Mouse (Mus musculus) olfactory bulb, adult 2 months (tissue): ENCODE measurements around the gene Snrk.

ENCODE experiments used
- CTCF ChIP-seq: fragments of 200-500 bp; IDR thresholded peaks from 2 replicates; pipeline ENCODE4 v1.5.1; 2012; ENCODE audit warnings: low read depth, mild to moderate bottlenecking, low read length, moderate library complexity; ENCODE audit not compliant: insufficient read depth
- POLR2A ChIP-seq: fragments of 200-500 bp; IDR thresholded peaks from 2 replicates; pipeline ENCODE4 v1.6.1; 2012; ENCODE audit warnings: mild to moderate bottlenecking, low read depth, low read length, moderate library complexity; ENCODE audit not compliant: insufficient read depth

DNA sequence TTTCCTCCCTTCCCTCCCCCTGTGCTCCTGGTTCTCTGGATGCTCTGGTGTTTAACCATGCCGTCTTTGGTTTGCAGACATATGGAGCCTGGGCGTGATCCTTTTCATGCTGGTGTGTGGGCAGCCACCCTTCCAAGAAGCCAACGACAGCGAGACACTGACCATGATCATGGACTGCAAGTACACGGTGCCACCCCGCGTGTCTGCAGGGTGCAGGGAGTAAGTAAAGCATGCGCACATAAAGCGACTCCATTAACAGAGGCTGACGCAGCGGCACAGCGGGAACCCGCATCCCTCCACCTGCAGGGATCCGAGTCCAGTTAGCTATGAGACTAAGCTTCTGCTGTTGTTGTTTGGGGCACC is 40.0 kb downstream of the Snrk start:
- no peak for TF ChIP-seq POLR2A
- no peak for TF ChIP-seq CTCF
